Mouse (Mus musculus): ENCODE results near the gene Evc2. TPM values are rescaled to one million over a fixed set of nuclear protein-coding genes. Genes with fewer than 3 reads are reported as not detected.

Gene Evc2
- total RNA-seq, 2 experiments from 2014 or later: 0.59 TPM; not detected in 1

- no peak for ATAC-seq (replicated peaks; ENCODE audit: poor library complexity)
These were observed 25.0 kb downstream of the Evc2 start for GRCm38 (mm10) chr5:37363284-37363683.

- ATAC-seq (replicated peaks; ENCODE audit: poor library complexity): no peak
These were observed 27.5 kb downstream of the Evc2 start for GRCm38 (mm10) chr5:37365751-37366150.

DNA sequence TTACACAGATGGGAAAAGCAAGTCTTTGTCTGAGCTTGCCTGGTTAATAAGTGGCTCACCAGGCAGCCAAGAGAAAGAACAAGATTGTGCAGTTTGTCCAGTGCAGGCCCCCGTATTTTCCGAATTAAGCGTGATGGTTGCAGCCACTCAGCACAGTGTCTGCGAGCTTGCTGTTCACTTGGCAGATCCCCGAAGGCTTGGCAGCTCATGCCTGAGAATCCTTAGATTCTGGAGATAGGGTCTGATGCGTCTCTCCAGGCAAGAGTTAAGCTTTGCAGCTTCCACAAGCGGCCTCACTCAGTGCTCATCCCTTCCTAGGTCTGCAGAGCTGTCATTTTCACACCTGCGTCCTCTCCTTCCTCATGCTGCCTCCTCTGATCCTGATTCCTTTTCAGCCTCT, 30.5 kb downstream of the Evc2 start:
- ATAC-seq (replicated peaks; ENCODE audit: poor library complexity): no peak

GRCm38 (mm10) chr5:37377376-37377775, 39.1 kb downstream of the Evc2 start:
- no peak for ATAC-seq (replicated peaks; ENCODE audit: poor library complexity)

- no peak for ATAC-seq (replicated peaks; ENCODE audit: poor library complexity)
These were observed 42.3 kb downstream of the Evc2 start for GRCm38 (mm10) chr5:37380641-37381040.

DNA sequence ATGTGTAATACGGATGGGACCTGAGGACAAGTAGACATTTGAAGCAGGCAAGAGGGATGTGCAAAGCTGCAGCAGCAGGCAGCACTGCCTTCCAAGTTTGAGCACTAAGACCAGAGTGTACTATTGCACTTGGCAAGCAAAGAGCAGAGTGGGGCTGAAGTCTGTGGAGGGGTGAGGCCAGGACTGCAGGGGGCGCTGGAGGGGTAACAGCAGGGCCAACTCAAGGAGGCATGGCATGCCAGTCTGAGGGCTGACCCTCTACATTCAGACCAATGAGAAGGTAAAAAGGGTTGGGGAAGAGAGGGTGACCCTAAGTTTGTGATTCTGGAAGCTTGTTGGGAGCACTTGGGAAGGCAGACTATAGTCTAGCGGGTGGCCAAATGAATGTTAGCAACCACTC, 45.3 kb downstream of the Evc2 start:
- no peak for ATAC-seq (replicated peaks; ENCODE audit: poor library complexity)

GRCm38 (mm10) chr5:37388646-37389045, 50.3 kb downstream of the Evc2 start:
- no peak for ATAC-seq (replicated peaks; ENCODE audit: poor library complexity)

DNA sequence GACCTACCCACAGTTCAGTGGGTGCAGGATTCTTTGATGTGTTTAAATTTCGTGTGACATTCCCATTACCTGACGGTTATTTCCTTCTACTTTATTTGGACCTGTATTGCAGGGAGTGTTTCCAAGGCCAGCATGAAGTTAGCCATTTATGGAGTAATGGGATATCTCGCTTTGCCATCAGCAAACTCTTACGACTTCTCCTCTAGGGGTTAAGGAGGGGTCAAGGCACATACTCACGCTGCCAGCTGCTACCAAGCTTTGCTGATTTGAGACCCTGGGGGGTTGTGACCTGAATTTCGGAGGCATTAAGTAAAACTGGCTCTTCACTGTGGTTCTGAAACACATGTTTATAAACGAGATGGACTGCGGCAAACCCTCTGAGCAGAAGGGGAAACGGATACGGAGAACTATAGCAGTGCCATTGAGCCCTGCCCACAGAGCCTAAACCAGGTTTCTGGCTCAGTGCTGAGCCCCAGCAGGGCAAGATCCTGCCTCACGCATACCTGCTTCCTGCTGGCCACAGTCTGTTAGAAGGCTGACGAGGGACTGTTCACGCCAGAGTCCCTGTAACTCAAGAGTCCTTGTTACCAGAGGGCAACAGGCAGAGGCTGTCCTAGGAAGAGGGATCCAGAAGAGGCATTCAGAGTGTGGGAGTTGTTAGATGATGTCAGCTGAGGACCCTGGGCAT, 51.7 kb downstream of the Evc2 start:
- ATAC-seq (replicated peaks; ENCODE audit: poor library complexity): no peak

GRCm38 (mm10) chr5:37390923-37391322, 52.6 kb downstream of the Evc2 start:
- no peak for ATAC-seq (replicated peaks; ENCODE audit: poor library complexity)

DNA sequence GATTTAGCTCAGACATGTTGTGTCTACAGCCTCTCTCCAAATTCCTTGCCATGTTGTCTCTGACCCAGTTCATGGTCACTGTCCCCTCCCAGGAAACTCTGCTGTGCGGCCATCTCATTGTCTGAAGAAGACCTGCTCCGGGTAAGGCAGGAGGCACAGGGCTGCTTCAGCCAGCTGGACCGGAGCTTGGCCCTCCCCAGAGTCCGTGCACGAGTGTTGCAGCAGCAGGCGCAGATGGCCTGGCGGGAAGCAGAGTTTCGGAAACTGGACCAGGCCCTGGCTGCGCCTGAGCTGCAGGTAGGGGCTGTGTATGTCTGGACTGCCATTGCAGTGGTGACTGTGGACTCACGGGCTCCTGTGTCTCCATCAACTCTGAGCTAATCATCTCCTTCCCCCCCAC, 53.6 kb downstream of the Evc2 start:
- no peak for ATAC-seq (replicated peaks; ENCODE audit: poor library complexity)

DNA sequence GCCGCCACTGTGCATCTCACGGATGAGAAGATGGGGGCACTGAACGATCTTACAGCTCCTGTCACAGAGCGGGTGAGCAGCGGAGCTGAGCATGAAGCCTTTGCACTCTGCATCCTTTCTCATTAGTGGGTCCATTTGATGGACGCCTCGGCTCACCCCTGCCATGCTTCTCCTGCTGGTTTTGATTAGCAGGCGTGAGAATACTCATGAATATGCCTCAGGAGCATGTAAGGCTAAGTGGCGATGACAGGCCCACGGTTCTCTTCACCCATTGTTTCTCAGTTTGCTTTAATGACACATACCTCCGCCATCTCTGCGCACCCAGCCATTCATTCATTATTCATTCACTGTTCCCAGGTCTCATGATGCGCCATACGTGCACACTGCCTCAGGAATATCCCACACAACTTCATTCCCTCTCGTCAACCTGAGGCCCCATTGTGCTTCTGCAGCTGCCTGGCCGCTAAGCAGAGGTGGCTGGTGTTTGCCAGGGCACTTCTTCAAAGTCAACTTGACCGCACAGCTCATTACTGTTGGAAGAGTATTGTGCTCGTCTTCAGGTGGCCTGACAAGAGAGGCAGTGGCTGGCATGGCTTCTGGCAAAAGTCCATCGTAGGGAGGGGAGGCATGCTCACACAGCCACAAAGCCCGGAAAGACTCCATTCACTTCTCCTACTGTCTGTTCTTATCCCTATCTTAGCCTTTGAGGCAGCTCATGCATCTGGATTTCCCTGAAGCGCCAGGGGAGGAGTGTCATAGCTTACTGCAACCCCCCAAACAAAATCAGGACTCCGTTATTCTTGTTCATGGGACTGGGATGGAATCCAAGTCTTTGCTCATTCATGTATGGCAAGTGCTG, 57.1 kb downstream of the Evc2 start:
- ATAC-seq (replicated peaks; ENCODE audit: poor library complexity): no peak

DNA sequence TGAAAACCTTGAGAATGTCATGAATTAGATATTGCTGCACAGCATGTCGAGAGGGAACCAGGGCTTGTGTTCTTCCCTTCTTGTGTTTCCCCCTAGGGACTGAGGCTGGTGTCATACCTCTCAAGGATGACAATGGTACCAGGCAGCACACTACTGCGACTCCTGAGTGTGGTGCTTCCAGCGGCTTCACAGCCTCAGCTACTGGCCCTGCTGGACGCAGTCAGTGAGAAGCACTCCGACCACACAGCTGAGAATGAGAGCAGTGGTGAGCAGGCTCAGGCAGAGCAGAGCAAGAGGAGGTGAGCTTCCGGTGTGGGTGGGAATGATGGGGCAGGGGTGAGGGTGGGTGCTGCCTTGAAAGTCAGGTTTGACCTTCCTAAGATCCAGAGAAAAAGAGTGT, 80.7 kb downstream of the Evc2 start:
- no peak for ATAC-seq (replicated peaks; ENCODE audit: poor library complexity)

GRCm38 (mm10) chr5:37427210-37427609, 88.9 kb downstream of the Evc2 start:
- ATAC-seq (replicated peaks; ENCODE audit: poor library complexity): no peak

GRCm38 (mm10) chr5:37435417-37435816, 97.1 kb downstream of the Evc2 start:
- ATAC-seq (replicated peaks; ENCODE audit: poor library complexity): no peak

GRCm38 (mm10) chr5:37442767-37443166, 104.5 kb downstream of the Evc2 start:
- ATAC-seq (replicated peaks; ENCODE audit: poor library complexity): no peak

GRCm38 (mm10) chr5:37447546-37447945, 109.2 kb downstream of the Evc2 start:
- ATAC-seq (replicated peaks; ENCODE audit: poor library complexity): no peak

GRCm38 (mm10) chr5:37456590-37456989, 118.3 kb downstream of the Evc2 start:
- ATAC-seq (replicated peaks; ENCODE audit: poor library complexity): no peak

- no peak for ATAC-seq (replicated peaks; ENCODE audit: poor library complexity)
These were observed 118.9 kb downstream of the Evc2 start for GRCm38 (mm10) chr5:37457191-37457590.

DNA sequence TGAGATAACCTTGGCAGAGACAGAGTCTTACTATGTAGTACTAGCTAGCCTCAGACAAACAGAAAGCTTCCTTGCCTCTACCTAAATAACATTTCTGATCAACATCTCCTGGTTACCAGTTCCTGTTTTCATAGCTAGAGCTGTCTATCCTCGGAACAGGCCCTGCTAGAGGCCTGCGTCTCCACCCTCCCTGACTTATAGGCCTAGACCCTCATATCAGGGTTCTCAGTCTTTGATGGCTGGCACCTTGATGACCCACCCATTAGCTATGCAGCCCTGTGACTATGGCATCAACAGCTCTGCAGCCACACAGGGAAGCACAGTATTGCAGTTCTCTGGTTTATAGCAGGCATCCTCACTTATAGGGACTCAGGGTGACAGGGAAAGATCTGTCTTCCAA, 119.5 kb downstream of the Evc2 start:
- no peak for ATAC-seq (replicated peaks; ENCODE audit: poor library complexity)

GRCm38 (mm10) chr5:37458236-37458635, 119.9 kb downstream of the Evc2 start:
- no peak for ATAC-seq (replicated peaks; ENCODE audit: poor library complexity)

DNA sequence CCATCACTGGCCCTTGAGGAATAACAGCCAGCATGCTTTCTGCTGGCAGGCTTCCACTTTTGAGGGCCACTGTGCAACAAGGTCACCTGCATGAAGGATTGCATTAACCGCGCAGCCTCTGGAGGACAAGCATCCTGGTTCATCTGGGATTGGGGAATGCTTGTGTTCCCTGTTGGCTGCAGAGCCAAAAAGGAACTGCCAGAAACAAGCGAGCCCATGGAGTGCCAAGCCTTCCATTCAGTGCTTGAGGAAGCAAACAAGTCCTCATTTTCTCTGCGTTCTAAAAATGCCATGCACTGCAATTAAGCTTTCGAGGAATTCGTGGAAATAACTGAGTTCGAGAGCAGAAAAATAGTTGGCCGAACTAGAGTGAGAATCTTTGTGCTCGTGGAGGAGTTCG, 127.2 kb downstream of the Evc2 start:
- ATAC-seq (replicated peaks; ENCODE audit: poor library complexity): no peak

DNA sequence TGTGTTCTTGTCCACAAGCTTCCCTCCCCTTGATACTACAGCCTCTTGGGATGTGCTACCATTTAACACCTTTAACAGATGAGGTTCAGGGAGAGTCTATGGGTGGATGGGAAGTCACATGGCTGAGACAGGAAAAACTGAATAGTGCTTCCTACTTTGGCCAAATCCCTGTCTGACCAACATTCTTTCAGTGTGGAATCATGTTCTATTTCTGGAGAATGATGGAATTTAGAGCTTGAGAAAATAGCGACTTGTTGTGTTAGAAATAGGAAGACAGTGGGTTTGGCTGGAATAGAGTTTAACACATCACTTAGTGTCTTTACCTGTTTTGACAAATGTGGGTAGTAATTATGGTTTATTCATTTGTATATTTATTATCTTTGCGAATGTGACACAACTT, 129.3 kb downstream of the Evc2 start:
- ATAC-seq (replicated peaks; ENCODE audit: poor library complexity): no peak

All from megakaryocyte progenitor cell, adult 5-6 weeks (primary cell).